Mouse (Mus musculus) lung, postnatal 0 days (tissue): ENCODE measurements around the gene Babam2. TPM values are rescaled to one million over a fixed set of nuclear protein-coding genes. Genes with fewer than 3 reads are reported as not detected.
A peak's percentile ranks its signal among the peaks of the same experiment; 100 is the strongest.

Experiments
- ATAC-seq: fragments of 200-750 bp; cut with Nextera tagmentation; 2 replicates; pipeline ENCODE4 v1.8.0; 2017; ENCODE audit warnings: moderate library complexity
- DNase-seq: peaks from one replicate; pipeline ENCODE4 v3.0.0-alpha.2; 2016; ENCODE audit warnings: low spot score
- H3K27ac ChIP-seq: fragments of 300-500 bp; sonication (generic); 2 replicates; pipeline ENCODE4 v1.5.1; 2014; ENCODE audit warnings: antibody characterized with exemption, mild to moderate bottlenecking, low read length, mixed read lengths
- H3K27me3 ChIP-seq: fragments of 300-500 bp; sonication (generic); replicated peaks from 2 replicates; pipeline ENCODE4 v1.6.1; 2014; ENCODE audit warnings: low read length, mixed read lengths; ENCODE audit not compliant: insufficient read depth
- H3K36me3 ChIP-seq: fragments of 300-500 bp; sonication (generic); 2 replicates; pipeline ENCODE4 v1.6.1; 2014; ENCODE audit warnings: low read length, mixed read lengths; ENCODE audit not compliant: insufficient read depth
- H3K4me1 ChIP-seq: fragments of 300-500 bp; sonication (generic); 2 replicates; pipeline ENCODE4 v1.6.1; 2014; ENCODE audit warnings: antibody characterized with exemption, low read depth, low read length, mixed read lengths; ENCODE audit not compliant: insufficient read depth
- H3K4me2 ChIP-seq: fragments of 300-500 bp; sonication (generic); replicated peaks from 2 replicates; pipeline ENCODE4 v1.6.1; 2014; ENCODE audit warnings: low read depth, mild to moderate bottlenecking, low read length, moderate library complexity, mixed read lengths
- H3K4me3 ChIP-seq: fragments of 300-500 bp; sonication (generic); 2 replicates; pipeline ENCODE4 v1.5.1; 2014; ENCODE audit warnings: low read depth, low read length
- H3K9ac ChIP-seq: fragments of 300-500 bp; sonication (generic); replicated peaks from 2 replicates; pipeline ENCODE4 v1.6.1; 2014; ENCODE audit warnings: low read depth, mild to moderate bottlenecking
- H3K9me3 ChIP-seq: fragments of 300-500 bp; sonication (generic); 2 replicates; pipeline ENCODE4 v1.6.1; 2016; ENCODE audit warnings: low read length, mixed read lengths
- CTCF ChIP-seq: IDR thresholded peaks from 2 replicates; pipeline ENCODE4 v1.5.1; 2016; ENCODE audit warnings: antibody characterized with exemption, mild to moderate bottlenecking
- EP300 ChIP-seq: IDR thresholded peaks from 2 replicates; pipeline ENCODE4 v1.6.1; 2016; ENCODE audit warnings: antibody characterized with exemption, mild to moderate bottlenecking, control low read depth
- WGBS: fragments of 180-500 bp; shearing (Covaris S2); extraction: QIAGEN DNeasy Blood & Tissue Kit; methylation state at CpG from one replicate; pipeline ENCODE4 v1.1.7; 2014; 5-methylcytosine and 5-hydroxymethylcytosine counted together
- polyA plus RNA-seq: library from polyadenylated mRNA; unstranded; fragments of >200 nt; fragmentation: Nextera tagmentation; extraction: Ambion mirVana; gene quantifications from 2 replicates; pipeline ENCODE4 v1.2.1, GENCODE M21; 2015

Babam2 gene
- polyA plus RNA-seq, 1 experiment from 2014 or later, result 39.4 TPM

DNA sequence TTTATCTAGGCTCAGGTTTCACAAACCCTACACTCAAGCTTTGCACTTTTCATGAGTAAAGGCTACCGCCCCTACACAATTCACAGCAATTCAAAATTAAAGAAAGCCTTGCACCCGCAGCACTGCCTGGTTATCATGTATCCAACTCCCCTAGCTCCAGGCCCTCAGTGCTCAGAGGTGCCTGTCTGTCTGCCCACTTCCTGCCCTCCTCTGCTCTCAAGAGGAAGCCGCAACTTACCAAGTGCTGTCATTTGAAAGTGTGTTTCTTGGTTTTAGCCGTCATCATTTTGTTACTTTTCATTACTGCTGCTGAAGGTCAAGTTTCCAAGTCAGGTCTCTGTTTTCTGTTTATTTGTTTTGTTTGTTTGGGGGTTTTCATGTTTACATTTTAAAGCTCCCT, 221.1 kb downstream of the Babam2 start:
- DNase-seq, result no peak
- Histone ChIP-seq H3K27me3 (no peaks in the 10 kb centered on the region), H3K4me1 (peaks cover 7% of the 10 kb centered on the region; the same call in 1 of the 2 replicates), H3K36me3 (no peaks in the 10 kb centered on the region), H3K27ac (no peak overlapping the region), H3K9me3 (no peaks in the 10 kb centered on the region), H3K4me3 (no peak overlapping the region), H3K9ac (no peak overlapping the region), H3K4me2 (no peak overlapping the region)
- TF ChIP-seq CTCF (no peak), EP300 (no peak)
- no peak for ATAC-seq
- 86% methylated on average over 4 of the region's 4 CpGs for WGBS

DNA sequence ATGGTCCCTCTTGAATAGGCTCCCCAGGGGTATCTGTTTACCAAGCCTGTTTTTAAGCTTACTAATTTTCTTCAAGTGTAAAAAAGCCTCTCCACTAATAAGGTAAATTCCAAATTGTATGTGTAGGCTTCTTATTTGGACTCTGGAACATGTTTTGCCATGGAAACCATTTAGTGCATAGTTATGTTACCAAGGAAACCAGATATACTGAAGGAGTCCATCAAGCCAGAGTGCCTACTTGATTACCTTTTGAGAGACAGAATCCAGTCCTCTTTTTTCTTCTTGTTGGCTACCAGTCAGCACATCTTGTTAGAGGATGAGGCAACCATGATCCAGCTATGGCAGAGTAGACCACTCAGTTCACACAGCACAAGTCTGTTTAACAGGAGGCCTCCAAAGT, 222.6 kb downstream of the Babam2 start:
- Histone ChIP-seq H3K27ac (no peak overlapping the region), H3K9me3 (no peaks in the 10 kb centered on the region), H3K27me3 (no peaks in the 10 kb centered on the region), H3K9ac (no peak overlapping the region), H3K36me3 (no peaks in the 10 kb centered on the region), H3K4me2 (no peak overlapping the region), H3K4me3 (no peak overlapping the region), H3K4me1 (peaks cover 7% of the 10 kb centered on the region; the same call in 1 of the 2 replicates)
- TF ChIP-seq CTCF, result no peak
- no peak for TF ChIP-seq EP300
- DNase-seq (peak; percentile 54), ATAC-seq (peak; percentile 23; the same call in 1 of the 2 replicates)

GRCm38 (mm10) chr5:31920890-31921289, 223.4 kb downstream of the Babam2 start:
- Histone ChIP-seq H3K27me3 (no peaks in the 10 kb centered on the region), H3K36me3 (no peaks in the 10 kb centered on the region), H3K4me2 (no peak overlapping the region), H3K9ac (no peak overlapping the region), H3K27ac (no peak overlapping the region), H3K4me1 (peaks cover 7% of the 10 kb centered on the region; the same call in 1 of the 2 replicates), H3K9me3 (no peaks in the 10 kb centered on the region), H3K4me3 (no peak overlapping the region)
- 19% methylated on average over 1 of the region's 1 CpGs for WGBS
- peak; percentile 49 for ATAC-seq
- TF ChIP-seq EP300 (peak; percentile 62), CTCF (no peak)
- DNase-seq, result peak; percentile 50

DNA sequence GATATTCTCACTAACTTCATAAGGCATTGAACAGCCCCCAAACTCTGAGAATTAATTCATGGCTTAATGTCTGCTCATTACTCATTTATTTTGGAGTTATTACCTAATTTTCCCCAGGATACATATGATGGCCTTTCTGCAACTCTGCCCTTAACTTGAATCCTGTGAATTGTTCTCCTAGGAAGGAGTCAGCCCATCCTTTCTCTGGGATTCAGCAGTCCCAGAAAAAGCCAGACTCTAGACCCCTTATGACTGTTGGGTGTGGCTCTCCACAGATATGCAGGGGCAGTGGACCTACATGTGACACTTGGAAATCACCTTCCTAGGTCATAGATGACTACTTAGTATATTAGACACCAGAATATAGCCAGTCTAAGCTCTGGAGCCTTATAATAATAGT, 226.6 kb downstream of the Babam2 start:
- Histone ChIP-seq H3K9me3 (no peaks in the 10 kb centered on the region), H3K4me1 (peaks cover 7% of the 10 kb centered on the region; the same call in 1 of the 2 replicates), H3K27ac (no peak overlapping the region), H3K36me3 (no peaks in the 10 kb centered on the region), H3K9ac (no peak overlapping the region), H3K4me3 (no peak overlapping the region), H3K27me3 (no peaks in the 10 kb centered on the region), H3K4me2 (no peak overlapping the region)
- ATAC-seq (no peak), DNase-seq (no peak)
- no peak for TF ChIP-seq CTCF
- no peak for TF ChIP-seq EP300

GRCm38 (mm10) chr5:31926551-31926950, 229.1 kb downstream of the Babam2 start:
- WGBS, result 95% methylated on average over 1 of the region's 1 CpGs
- no peak overlapping the region for H3K4me2 ChIP-seq
- no peak overlapping the region for H3K27ac ChIP-seq
- ATAC-seq (no peak), DNase-seq (peak; percentile 46)
- peaks cover 5% of the 10 kb centered on the region; the same call in 1 of the 2 replicates for H3K4me1 ChIP-seq
- H3K27me3 ChIP-seq, result no peaks in the 10 kb centered on the region
- H3K9ac ChIP-seq, result no peak overlapping the region
- no peaks in the 10 kb centered on the region for H3K36me3 ChIP-seq
- H3K9me3 ChIP-seq, result no peaks in the 10 kb centered on the region
- TF ChIP-seq CTCF (peak; percentile 76), EP300 (no peak)
- H3K4me3 ChIP-seq, result no peak overlapping the region

GRCm38 (mm10) chr5:31929007-31929406, 231.5 kb downstream of the Babam2 start:
- peaks cover 7% of the 10 kb centered on the region; the same call in 1 of the 2 replicates for H3K4me1 ChIP-seq
- no peaks in the 10 kb centered on the region for H3K9me3 ChIP-seq
- no peaks in the 10 kb centered on the region for H3K27me3 ChIP-seq
- no peaks in the 10 kb centered on the region for H3K36me3 ChIP-seq
- no peak overlapping the region for H3K4me2 ChIP-seq
- WGBS, result 62% methylated on average over 7 of the region's 7 CpGs
- TF ChIP-seq EP300, result no peak
- TF ChIP-seq CTCF, result no peak
- H3K27ac ChIP-seq, result no peak overlapping the region
- no peak overlapping the region for H3K4me3 ChIP-seq
- ATAC-seq, result no peak
- DNase-seq, result peak; percentile 17
- H3K9ac ChIP-seq, result no peak overlapping the region

DNA sequence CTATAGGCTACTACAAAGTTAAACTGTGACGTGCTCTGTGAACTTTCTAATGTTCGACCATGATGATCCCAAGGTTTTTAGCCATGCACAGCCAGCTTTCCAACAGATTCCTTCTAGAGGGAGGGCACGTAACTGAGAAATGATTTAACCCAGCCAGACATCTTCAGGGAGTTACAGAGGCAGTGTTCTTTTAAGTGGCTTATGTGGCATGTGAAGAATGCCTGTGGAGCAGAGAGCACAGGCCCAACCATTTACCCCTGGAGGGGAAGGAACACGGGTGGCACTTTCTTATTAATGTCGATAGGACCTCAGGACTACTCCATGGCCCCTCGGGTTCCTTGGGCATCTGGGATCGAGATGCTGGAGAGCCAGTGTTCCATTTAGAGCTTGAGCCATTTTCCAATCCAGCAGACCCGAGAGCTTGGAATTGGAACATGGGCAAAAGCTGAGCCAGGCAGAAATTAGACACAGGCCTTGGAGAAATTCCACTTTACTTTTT, 233.7 kb downstream of the Babam2 start:
- WGBS, result 56% methylated on average over 8 of the region's 8 CpGs
- ATAC-seq (peak; percentile 89), DNase-seq (peak; percentile 39)
- Histone ChIP-seq H3K4me2 (no peak overlapping the region), H3K4me1 (peaks cover 7% of the 10 kb centered on the region; the same call in 1 of the 2 replicates), H3K9me3 (no peaks in the 10 kb centered on the region), H3K27ac (peak overlapping the region; percentile 79), H3K36me3 (no peaks in the 10 kb centered on the region), H3K9ac (no peak overlapping the region), H3K27me3 (no peaks in the 10 kb centered on the region), H3K4me3 (no peak overlapping the region)
- TF ChIP-seq CTCF (no peak), EP300 (peak; percentile 74)
